Mouse (Mus musculus) small intestine, adult 2 months (tissue): Measurements from ENCODE around the gene Pitpnc1. TPM values are rescaled to one million over a fixed set of nuclear protein-coding genes. Genes with fewer than 3 reads are reported as not detected.

Source experiments
- H3K27ac ChIP-seq: fragments of 200-500 bp; 2 replicates; pipeline ENCODE4 v1.5.1; 2012; ENCODE audit warnings: low read depth, low read length, control low read depth, inconsistent platforms; ENCODE audit not compliant: insufficient read depth
- H3K27me3 ChIP-seq: fragments of 200-500 bp; 2 replicates; pipeline ENCODE4 v1.6.1; 2012; ENCODE audit warnings: mild to moderate bottlenecking, moderate library complexity, low read length, inconsistent platforms; ENCODE audit not compliant: control insufficient read depth, insufficient read depth
- H3K36me3 ChIP-seq: fragments of 200-500 bp; 2 replicates; pipeline ENCODE4 v1.6.1; 2012; ENCODE audit warnings: mild to moderate bottlenecking, low read length, control low read depth, inconsistent platforms; ENCODE audit not compliant: control insufficient read depth, insufficient read depth
- H3K4me1 ChIP-seq: fragments of 200-500 bp; 2 replicates; pipeline ENCODE4 v1.6.1; 2012; ENCODE audit warnings: low read length, inconsistent platforms, mixed read lengths; ENCODE audit not compliant: control insufficient read depth, insufficient read depth, insufficient read length
- H3K4me3 ChIP-seq: fragments of 200-500 bp; 2 replicates; pipeline ENCODE4 v1.5.1; 2012; ENCODE audit warnings: low read depth, mild to moderate bottlenecking, control low read depth, inconsistent platforms, low read length, moderate library complexity
- CTCF ChIP-seq: fragments of 200-500 bp; IDR thresholded peaks from 2 replicates; pipeline ENCODE4 v1.5.1; 2012; ENCODE audit warnings: low read depth, mild to moderate bottlenecking, control low read depth, inconsistent platforms, low read length, moderate library complexity, mixed read lengths; ENCODE audit not compliant: insufficient replicate concordance, insufficient read length; ENCODE audit errors: extremely low read depth
- POLR2A ChIP-seq: fragments of 200-500 bp; IDR thresholded peaks from 2 replicates; pipeline ENCODE4 v1.6.1; 2012; ENCODE audit warnings: low read depth, mild to moderate bottlenecking, control low read depth, inconsistent platforms, low read length, moderate library complexity
- WGBS: fragments of 180-500 bp; shearing (Covaris S2); methylation state at CpG from one replicate; pipeline ENCODE4 v1.1.7; 2018; 5-methylcytosine and 5-hydroxymethylcytosine counted together
- polyA plus RNA-seq: library from polyadenylated mRNA; depleted of rRNA; stranded (reverse); fragments of >200 nt; gene quantifications from 2 replicates; pipeline ENCODE4 v1.2.3, GENCODE M21; 2012

The Pitpnc1 gene
- polyA plus RNA-seq, 1 experiment, result 1.5 TPM

DNA sequence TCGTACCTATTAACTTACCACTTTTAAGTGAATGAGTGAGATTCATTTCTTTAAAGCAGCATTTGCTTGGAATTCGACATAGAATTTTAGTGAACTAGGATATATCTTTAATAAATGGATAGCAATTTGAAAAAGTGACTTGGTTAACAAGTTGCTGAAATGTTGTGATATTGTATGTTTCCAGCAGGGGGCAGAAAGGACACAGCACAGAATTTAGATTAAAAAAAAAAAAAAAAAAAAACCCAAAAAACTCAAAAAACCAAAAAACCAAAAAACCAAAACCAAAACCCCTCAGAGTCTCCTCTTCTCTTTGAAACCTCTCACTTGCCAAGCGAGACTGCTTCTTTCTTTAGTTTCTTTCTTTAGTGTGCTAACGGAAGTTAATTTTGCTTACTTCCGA is 256.8 kb downstream of the Pitpnc1 start:
- no peaks in the 10 kb centered on the region for H3K36me3 ChIP-seq
- H3K27ac ChIP-seq, result no peak overlapping the region
- 73% methylated on average over 5 of the region's 5 CpGs for WGBS
- H3K27me3 ChIP-seq, result no peaks in the 10 kb centered on the region
- H3K4me1 ChIP-seq, result no peaks in the 10 kb centered on the region
- TF ChIP-seq CTCF, result no peak
- TF ChIP-seq POLR2A, result no peak
- H3K4me3 ChIP-seq, result no peak overlapping the region

- Histone ChIP-seq H3K4me3 (no peak overlapping the region), H3K36me3 (no peaks in the 10 kb centered on the region), H3K27ac (no peak overlapping the region), H3K4me1 (no peaks in the 10 kb centered on the region; the same call in 1 of the 2 replicates), H3K27me3 (no peaks in the 10 kb centered on the region)
- WGBS, result 87% methylated on average over 13 of the region's 13 CpGs
- no peak for TF ChIP-seq POLR2A
- no peak for TF ChIP-seq CTCF
Observed at GRCm38 (mm10) chr11:107209818-107210217, 260.7 kb downstream of the Pitpnc1 start.

DNA sequence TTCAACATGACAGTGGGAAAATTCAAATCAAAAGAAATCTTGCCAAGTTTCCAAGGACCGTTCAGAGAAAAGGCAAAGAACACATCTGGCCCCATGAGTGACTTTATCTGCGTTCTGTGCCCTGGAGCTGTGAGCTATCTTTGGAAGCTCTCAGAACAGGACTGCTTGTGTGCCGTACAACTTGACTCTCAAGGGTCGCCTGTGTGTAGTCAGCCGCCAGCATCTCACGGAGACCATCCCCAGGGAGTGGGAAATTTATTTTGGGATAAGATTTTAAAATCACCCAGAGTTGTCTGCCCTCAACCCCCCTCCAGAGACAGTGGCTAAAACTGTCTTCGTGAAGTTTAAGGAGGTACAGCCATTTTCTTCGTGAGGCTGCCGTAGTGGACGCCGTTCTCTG is 268.7 kb downstream of the Pitpnc1 start:
- TF ChIP-seq CTCF (no peak), POLR2A (no peak)
- no peak overlapping the region for H3K27ac ChIP-seq
- 88% methylated on average over 11 of the region's 11 CpGs for WGBS

DNA sequence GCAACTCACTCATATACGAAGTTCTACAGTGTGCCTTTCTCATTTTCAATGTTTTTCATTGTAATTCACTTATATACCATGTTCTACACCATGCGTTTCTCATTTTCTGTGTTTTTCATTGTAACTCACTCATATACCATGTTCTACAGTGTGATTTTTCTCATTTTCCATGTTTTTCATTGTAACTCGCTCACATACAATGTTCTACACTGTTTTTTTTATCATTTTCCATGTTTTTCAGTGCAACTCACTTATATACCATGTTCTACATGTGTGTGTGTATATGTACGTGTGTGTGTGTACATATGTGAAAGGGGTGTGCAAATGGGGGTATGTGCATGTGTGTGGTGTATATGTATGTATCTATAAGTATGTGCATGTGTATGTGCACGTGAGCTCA is 271.2 kb downstream of the Pitpnc1 start:
- Histone ChIP-seq H3K4me3 (no peak overlapping the region), H3K27ac (no peak overlapping the region), H3K27me3 (no peaks in the 10 kb centered on the region), H3K36me3 (no peaks in the 10 kb centered on the region), H3K4me1 (no peaks in the 10 kb centered on the region)
- no peak for TF ChIP-seq POLR2A
- TF ChIP-seq CTCF, result no peak
- WGBS, result 81% methylated on average over 5 of the region's 5 CpGs

More for the DNA sequence above, 268.7 kb downstream of the Pitpnc1 start:
- H3K4me3 ChIP-seq, result no peak overlapping the region
- no peaks in the 10 kb centered on the region; the same call in 1 of the 2 replicates for H3K4me1 ChIP-seq
- H3K27me3 ChIP-seq, result no peaks in the 10 kb centered on the region
- no peaks in the 10 kb centered on the region for H3K36me3 ChIP-seq

- Histone ChIP-seq H3K27me3 (no peaks in the 10 kb centered on the region), H3K27ac (no peak overlapping the region), H3K4me3 (no peak overlapping the region), H3K4me1 (no peaks in the 10 kb centered on the region), H3K36me3 (no peaks in the 10 kb centered on the region)
- WGBS, result 48% methylated on average over 2 of the region's 2 CpGs
- TF ChIP-seq POLR2A (no peak), CTCF (no peak)
Observed at GRCm38 (mm10) chr11:107195334-107195733, 275.2 kb downstream of the Pitpnc1 start.

- TF ChIP-seq POLR2A (no peak), CTCF (no peak)
- no peak overlapping the region for H3K27ac ChIP-seq
- WGBS, result 46% methylated on average over 2 of the region's 2 CpGs
Observed at GRCm38 (mm10) chr11:107190376-107190775, 280.1 kb downstream of the Pitpnc1 start.

DNA sequence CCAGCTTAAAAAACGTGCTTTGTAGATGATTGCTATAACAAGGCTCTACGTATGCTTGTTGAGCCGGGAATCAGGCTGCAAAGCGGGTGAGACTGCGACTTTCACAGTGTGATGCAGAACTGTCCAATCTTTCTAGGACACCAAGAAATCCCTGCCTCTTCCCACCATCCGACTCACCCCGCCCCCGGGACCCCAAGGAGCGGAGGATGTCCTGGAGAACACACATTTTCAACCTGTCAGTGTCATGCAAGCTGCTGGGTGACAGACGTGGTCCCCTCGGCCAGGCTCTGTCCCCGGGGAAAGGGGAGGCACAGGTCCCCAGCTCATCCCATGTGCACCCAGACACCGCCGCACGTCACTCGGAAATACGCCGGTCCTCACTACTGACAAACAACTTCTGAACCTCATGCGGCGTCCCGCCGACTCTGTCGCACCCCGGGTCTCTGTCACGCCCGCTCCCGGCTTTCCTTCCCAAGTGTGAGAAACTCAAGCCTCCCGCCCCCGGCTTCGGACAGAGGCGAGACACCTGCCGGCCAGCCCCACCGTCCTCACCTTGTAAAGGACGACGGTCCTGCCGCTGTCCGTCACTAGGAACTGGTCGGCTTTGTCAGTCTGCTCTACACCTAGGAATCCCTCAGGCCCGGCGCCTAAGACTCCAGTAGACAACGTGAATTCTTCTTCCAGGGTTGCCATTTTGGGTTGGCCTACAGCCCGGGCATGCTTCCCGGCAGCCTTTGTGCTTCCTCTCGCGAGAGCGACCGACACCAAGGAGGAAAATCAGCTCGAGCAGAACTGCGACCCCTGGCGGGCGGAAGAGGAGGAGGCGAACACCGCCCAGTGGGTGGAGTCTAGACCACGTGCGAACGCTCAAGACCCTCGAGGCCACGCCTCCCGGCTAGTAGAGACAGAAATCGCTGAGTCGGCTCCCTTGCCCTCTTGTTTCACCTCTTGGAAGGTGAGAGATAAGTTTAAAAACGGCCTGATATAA is 281.6 kb downstream of the Pitpnc1 start, which contains the start of gene Nol11:
Gene Nol11, minus strand, starts transcription at position 817 of the 988 bp plus-strand sequence.
- TF ChIP-seq POLR2A, result no peak; the same call in 1 of the 2 replicates
- peak; percentile 95 for TF ChIP-seq CTCF
- under 1% methylated on average over 62 of the region's 62 CpGs for WGBS

More at GRCm38 (mm10) chr11:107190376-107190775, 280.1 kb downstream of the Pitpnc1 start:
- no peaks in the 10 kb centered on the region for H3K27me3 ChIP-seq
- no peaks in the 10 kb centered on the region; the same call in 1 of the 2 replicates for H3K4me1 ChIP-seq
- H3K4me3 ChIP-seq, result no peak overlapping the region
- 0 out of 2 replicates have a peak, but pooled peaks cover 4% of the 10 kb centered on the region for H3K36me3 ChIP-seq

More for the DNA sequence above, 281.6 kb downstream of the Pitpnc1 start, which contains the start of gene Nol11:
- Histone ChIP-seq H3K4me3 (peak within 1 kb of the TSS; percentile 91), H3K27ac (0 out of 2 replicates have a peak within 1 kb of the TSS, but pooled peaks have one; percentile 8), H3K27me3 (no peaks in the 10 kb centered on the region), H3K4me1 (no peaks in the 10 kb centered on the region; the same call in 1 of the 2 replicates), H3K36me3 (peaks cover 15% of the 10 kb centered on the region)
